Mouse (Mus musculus): ENCODE measurements around the gene Zdhhc25. TPM values are rescaled to one million over a fixed set of nuclear protein-coding genes. Genes with fewer than 3 reads are reported as not detected.

Zdhhc25 gene
- total RNA-seq, 1 experiment = not detected

DNA sequence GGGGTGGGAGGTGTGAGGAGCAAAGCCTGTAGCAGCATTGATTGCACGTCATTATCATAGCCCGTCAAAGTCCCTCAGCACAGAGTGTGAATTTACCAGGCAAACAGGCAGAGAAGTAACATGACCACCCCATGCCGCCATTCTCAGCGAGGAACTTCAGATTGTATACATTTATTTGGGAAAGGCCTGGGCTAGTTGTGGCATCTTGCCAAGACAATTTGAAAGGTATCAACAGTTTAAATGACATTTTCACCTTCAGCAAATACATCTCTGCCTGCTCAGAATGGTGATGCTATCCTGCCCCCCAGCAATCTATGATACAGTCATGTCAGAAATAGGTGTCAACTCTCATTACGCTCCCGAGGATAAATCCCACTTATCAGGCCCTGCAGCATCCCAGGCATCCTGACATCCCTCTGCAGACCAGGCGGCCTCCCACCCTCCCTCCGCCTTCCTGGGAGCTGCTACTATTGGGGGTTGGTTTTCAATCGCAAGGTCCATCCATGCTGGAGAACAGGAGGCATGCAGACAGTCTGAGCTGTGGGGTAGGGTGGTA, 28.8 kb downstream of the Zdhhc25 start:
- DNase-seq (ENCODE audit: low read depth, low spot score) = no peak
- Histone ChIP-seq H3K27ac (ENCODE audit: insufficient read depth, low read depth, low read length, poor library complexity, severe bottlenecking) (no peak overlapping the region), H3K9me3 (ENCODE audit: control insufficient read depth, insufficient read depth, low read depth, low read length) (no peaks in the 10 kb centered on the region), H3K4me1 (ENCODE audit: control insufficient read depth in 2 of 2, insufficient read depth in 2 of 2, low read length in 2 of 2, poor library complexity in 1 of 2) (no peaks in the 10 kb centered on the region), H3K4me3 (ENCODE audit: insufficient read depth in 1 of 2, low read depth in 1 of 2, low read length in 2 of 2, poor library complexity in 1 of 2, severe bottlenecking in 1 of 2) (no peak overlapping the region), H3K36me3 (ENCODE audit: control insufficient read depth, insufficient read depth, low read length, poor library complexity, severe bottlenecking) (no peaks in the 10 kb centered on the region), H3K9ac (ENCODE audit: insufficient read depth, low read depth, low read length, poor library complexity, severe bottlenecking) (no peak overlapping the region)
- no peak for TF ChIP-seq MAFK (IDR thresholded peaks at IDR 0.05; ENCODE audit: insufficient read depth, low read depth, low read length)
- no peak for TF ChIP-seq ZNF384 (IDR thresholded peaks at IDR 0.05; ENCODE audit: low read depth, low read length)
- TF ChIP-seq CHD2 (IDR thresholded peaks at IDR 0.05; ENCODE audit: low read depth, low read length) = no peak
- TF ChIP-seq ZC3H11A (IDR thresholded peaks at IDR 0.05; ENCODE audit: borderline replicate concordance, low read depth, low read length) = no peak
- TF ChIP-seq HCFC1 (IDR thresholded peaks at IDR 0.05; ENCODE audit: borderline replicate concordance, insufficient read depth, low read length) = no peak
- in situ Hi-C loops (cut with MboI; ENCODE audit: low sequenced_read_pairs in 2 of 2, unreplicated experiment in 2 of 2) = no loop called here

DNA sequence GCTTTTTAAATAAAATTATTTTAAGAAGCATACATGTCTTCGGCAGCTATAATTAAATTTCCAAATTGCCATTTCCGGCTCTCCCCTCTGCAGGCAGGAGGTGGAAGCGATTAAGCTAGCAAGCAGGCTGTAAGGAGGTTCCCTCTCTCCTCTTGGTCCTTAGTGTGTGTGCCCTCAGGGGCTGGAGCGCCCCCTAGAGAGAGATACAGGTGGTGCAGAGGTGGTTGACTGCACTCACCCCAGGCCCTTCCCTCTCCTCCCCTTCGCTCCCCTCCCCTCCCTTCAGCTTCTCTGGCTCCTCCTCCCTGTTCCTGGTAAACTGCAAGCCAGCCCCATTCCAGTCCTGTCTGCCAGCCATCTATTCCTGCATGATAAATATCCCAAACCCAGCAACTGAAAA, 35.1 kb downstream of the Zdhhc25 start:
- no peaks in the 10 kb centered on the region for H3K36me3 ChIP-seq (ENCODE audit: control insufficient read depth, insufficient read depth, low read length, poor library complexity, severe bottlenecking)
- peak; percentile 51 for DNase-seq (ENCODE audit: low read depth, low spot score)
- H3K4me1 ChIP-seq (ENCODE audit: control insufficient read depth in 2 of 2, insufficient read depth in 2 of 2, low read length in 2 of 2, poor library complexity in 1 of 2) = no peaks in the 10 kb centered on the region
- H3K4me3 ChIP-seq (ENCODE audit: insufficient read depth in 1 of 2, low read depth in 1 of 2, low read length in 2 of 2, poor library complexity in 1 of 2, severe bottlenecking in 1 of 2) = no peak overlapping the region
- in situ Hi-C loops (cut with MboI; ENCODE audit: low sequenced_read_pairs in 2 of 2, unreplicated experiment in 2 of 2) = no loop called here
- no peak overlapping the region for H3K9ac ChIP-seq (ENCODE audit: insufficient read depth, low read depth, low read length, poor library complexity, severe bottlenecking)
- TF ChIP-seq MAFK (IDR thresholded peaks at IDR 0.05; ENCODE audit: insufficient read depth, low read depth, low read length) = no peak
- no peak for TF ChIP-seq ZC3H11A (IDR thresholded peaks at IDR 0.05; ENCODE audit: borderline replicate concordance, low read depth, low read length)
- TF ChIP-seq HCFC1 (IDR thresholded peaks at IDR 0.05; ENCODE audit: borderline replicate concordance, insufficient read depth, low read length) = no peak
- TF ChIP-seq CHD2 (IDR thresholded peaks at IDR 0.05; ENCODE audit: low read depth, low read length) = no peak
- TF ChIP-seq ZNF384 (IDR thresholded peaks at IDR 0.05; ENCODE audit: low read depth, low read length) = no peak
- H3K27ac ChIP-seq (ENCODE audit: insufficient read depth, low read depth, low read length, poor library complexity, severe bottlenecking) = no peak overlapping the region
- no peaks in the 10 kb centered on the region for H3K9me3 ChIP-seq (ENCODE audit: control insufficient read depth, insufficient read depth, low read depth, low read length)

- Histone ChIP-seq H3K4me1 (ENCODE audit: control insufficient read depth in 2 of 2, insufficient read depth in 2 of 2, low read length in 2 of 2, poor library complexity in 1 of 2) (no peaks in the 10 kb centered on the region), H3K9ac (ENCODE audit: insufficient read depth, low read depth, low read length, poor library complexity, severe bottlenecking) (no peak overlapping the region), H3K9me3 (ENCODE audit: control insufficient read depth, insufficient read depth, low read depth, low read length) (no peaks in the 10 kb centered on the region), H3K27ac (ENCODE audit: insufficient read depth, low read depth, low read length, poor library complexity, severe bottlenecking) (no peak overlapping the region), H3K4me3 (ENCODE audit: insufficient read depth in 1 of 2, low read depth in 1 of 2, low read length in 2 of 2, poor library complexity in 1 of 2, severe bottlenecking in 1 of 2) (no peak overlapping the region), H3K36me3 (ENCODE audit: control insufficient read depth, insufficient read depth, low read length, poor library complexity, severe bottlenecking) (no peaks in the 10 kb centered on the region)
- TF ChIP-seq ZC3H11A (IDR thresholded peaks at IDR 0.05; ENCODE audit: borderline replicate concordance, low read depth, low read length) (peak; percentile 47; the same call in 1 of the 2 replicates), MAFK (IDR thresholded peaks at IDR 0.05; ENCODE audit: insufficient read depth, low read depth, low read length) (no peak)
- in situ Hi-C loops (cut with MboI; ENCODE audit: low sequenced_read_pairs in 2 of 2, unreplicated experiment in 2 of 2) = no loop called here
- peak; percentile 56 for DNase-seq (ENCODE audit: low read depth, low spot score)
Measured at GRCm38 (mm10) chr15:88651019-88651418, 50.9 kb downstream of the Zdhhc25 start.

Other genes starting within 250 kb of the Zdhhc25 start
- 52.0 and 54.2 TPM in 2 replicates for gene Brd1, start 133.9 kb downstream of the Zdhhc25 start, total RNA-seq (2012; rRNA removed)
- gene Zbed4, start 151.4 kb downstream of the Zdhhc25 start, total RNA-seq (2012; rRNA removed) = 32.9 and 43.6 TPM in 2 replicates
- gene Alg12, start 219.0 kb downstream of the Zdhhc25 start, total RNA-seq (2012; rRNA removed) = 17.0 and 17.8 TPM in 2 replicates
- gene Creld2, start 219.3 kb downstream of the Zdhhc25 start, total RNA-seq (2012; rRNA removed) = 324 and 328 TPM in 2 replicates

Data from ES-E14 (cell line).